Mouse (Mus musculus) layer of hippocampus, adult 8-10 months (tissue): ENCODE measurements around the gene Hist1h4j. TPM values are rescaled to one million over a fixed set of nuclear protein-coding genes. Genes with fewer than 3 reads are reported as not detected.
A peak's percentile ranks its signal among the peaks of the same experiment; 100 is the strongest.
"Not testable (repeated sequence)": the region's sequence is repeated elsewhere in the genome, so short reads cannot be mapped to it uniquely, and the experiment has no call there.

Experiments
- DNase-seq, 2 experiments: peaks; one replicate each; pipeline ENCODE4 v3.0.0; 2022; ENCODE audit warnings: low spot score in 2 of 2
- total RNA-seq, 4 experiments: library from RNA; stranded (reverse); gene quantifications; 2 replicates each; pipeline ENCODE4 v1.2.4; 2022

Hist1h4j gene
- 10 to 100 TPM; 11.6 to 17.1 (median 13.7) TPM for total RNA-seq

GRCm38 (mm10) chr13:21734906-21735767 lies at the start of gene Hist1h4j:
Hist1h4j (plus strand) TSS chr13:21735064.
- peak; percentile 70 to 77 for DNase-seq

DNA sequence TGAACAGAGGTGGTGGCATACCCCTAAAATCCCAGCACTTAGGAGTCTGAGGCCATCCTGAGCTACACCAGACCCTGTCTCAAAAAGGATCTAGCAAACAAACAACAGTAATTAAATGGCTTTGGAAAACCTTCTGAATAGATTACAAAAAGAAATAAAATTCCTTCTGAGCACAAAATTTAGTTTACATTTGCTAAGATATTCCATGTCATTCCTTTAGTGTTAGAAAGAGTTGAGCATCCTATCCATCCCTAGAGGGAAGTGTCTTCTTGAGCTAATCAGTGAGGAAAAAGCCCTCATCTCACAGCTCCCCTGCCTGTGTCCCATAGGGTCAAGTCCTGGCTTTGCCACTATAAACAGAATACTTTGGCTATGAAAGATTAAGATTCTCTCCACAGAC lies 37.1 kb upstream of the Hist1h4j start, which contains the start of gene Olfr1359:
Olfr1359 (plus strand) TSS at position 301 of the 400 bp plus-strand sequence.
- DNase-seq = no peak

GRCm38 (mm10) chr13:21706669-21707068 lies 28.2 kb upstream of the Hist1h4j start:
- no peak for DNase-seq

- peak; percentile 74 to 89 for DNase-seq
These were observed 24.7 kb upstream of the Hist1h4j start for GRCm38 (mm10) chr13:21710031-21710711.

DNA sequence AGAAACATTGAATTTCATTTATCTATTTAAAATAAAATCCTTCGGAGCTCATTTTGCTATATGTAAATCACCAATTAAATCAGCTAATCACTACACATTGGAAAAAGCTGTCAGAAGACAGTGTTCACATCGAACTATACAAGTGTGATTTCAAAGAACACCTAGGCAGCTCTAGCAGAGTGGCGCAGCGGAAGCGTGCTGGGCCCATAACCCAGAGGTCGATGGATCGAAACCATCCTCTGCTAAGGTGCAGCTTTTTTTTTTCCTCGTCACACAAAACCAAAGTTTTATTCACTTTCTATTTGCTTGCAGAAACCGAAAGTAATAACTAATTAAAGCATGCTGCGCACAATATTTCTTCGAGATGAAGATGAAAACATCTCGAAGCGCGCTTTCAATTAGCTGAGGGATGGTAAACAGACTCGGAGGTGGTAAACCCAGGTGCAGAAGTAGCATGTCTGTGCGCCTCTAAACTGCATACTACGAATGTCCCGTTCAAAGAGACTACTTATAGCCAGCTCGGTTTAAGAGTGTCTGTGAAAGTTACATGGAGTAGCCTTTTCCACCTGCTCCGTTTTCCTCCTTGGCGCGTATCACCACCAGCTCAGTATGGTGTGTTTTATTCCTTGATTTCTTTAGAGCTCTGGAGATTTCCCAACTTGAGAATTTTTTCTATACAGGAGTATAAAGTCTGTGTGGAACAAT lies 23.9 kb upstream of the Hist1h4j start:
- peak; percentile 65 to 88 for DNase-seq

- DNase-seq = no peak
These were observed 23.2 kb upstream of the Hist1h4j start for GRCm38 (mm10) chr13:21711698-21712097.

DNA sequence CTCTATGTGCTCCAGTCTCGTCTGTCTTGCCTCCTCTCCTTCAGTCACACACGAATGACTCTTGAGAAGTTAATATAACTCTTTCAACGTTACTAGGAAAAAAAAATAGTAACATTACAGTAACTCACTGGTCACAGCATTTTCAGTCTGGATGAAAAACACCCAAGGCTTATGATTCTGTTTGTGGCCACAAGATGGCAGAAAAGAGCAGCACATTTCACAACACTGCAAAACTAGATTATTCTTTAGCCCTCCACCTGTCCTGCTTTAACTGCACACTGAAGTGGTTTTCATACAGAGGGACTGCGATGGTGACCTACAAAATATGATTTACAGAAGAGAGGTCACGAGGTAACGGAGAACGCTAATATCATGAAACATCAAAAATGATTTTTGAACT lies 20.1 kb upstream of the Hist1h4j start:
- peak; percentile 38 to 68 for DNase-seq

DNA sequence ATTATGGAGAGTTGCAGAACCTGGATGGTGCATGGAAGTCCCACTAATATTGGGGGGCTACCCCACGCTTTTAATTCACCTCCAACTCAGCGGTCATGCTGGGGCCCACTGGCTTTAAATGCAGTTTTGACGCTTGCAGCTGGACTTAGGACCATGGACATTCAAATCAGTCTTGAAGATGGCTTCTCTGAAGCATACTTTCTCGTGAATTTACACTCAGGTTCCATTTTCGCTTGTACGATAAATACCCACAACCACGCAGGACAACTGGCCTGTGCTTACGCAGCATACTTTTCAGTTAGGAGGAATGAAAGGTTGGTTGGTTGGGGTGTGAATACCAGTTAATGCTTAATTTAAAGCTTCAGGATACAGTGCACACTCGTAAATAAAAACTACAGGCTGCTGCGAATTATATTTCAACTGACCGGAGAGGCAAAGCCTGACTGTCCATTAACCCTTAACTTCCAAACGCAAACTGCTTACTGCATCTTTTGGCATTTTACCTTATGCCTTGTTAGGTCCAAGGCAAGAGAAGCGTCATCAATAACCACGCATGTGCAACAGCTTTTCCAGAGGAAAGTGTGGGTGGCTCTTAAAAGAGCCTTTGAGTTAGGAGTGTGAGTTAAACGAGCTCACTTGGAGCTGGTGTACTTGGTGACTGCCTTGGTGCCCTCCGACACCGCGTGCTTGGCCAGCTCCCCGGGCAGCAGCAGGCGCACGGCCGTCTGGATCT lies 19.6 kb upstream of the Hist1h4j start:
- DNase-seq = no peak

DNA sequence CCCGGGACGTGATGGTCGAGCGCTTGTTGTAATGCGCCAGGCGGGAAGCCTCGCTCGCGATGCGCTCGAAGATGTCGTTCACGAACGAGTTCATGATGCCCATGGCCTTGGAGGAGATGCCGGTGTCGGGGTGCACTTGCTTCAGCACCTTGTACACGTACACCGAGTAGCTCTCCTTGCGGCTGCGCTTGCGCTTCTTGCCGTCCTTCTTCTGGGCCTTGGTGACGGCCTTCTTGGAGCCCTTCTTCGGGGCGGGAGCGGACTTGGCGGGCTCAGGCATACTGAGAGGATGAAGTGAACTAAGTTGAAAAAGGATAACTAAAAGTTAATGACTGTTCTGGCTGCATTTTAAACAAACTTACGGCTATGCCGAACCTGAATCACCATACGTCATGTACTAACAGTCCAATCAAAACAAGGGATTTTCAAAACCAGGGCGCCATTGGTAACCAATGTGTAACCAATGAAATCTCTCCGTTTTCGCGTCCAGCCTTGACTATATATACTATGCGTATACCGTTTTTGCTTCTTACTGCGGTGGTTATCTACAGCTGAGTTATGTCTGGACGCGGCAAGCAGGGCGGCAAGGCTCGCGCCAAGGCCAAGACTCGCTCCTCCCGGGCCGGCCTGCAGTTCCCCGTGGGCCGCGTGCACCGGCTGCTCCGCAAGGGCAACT lies 18.9 kb upstream of the Hist1h4j start, which contains the start of the genes Hist1h2bl and Hist1h2ai:
Hist1h2bl (minus strand) TSS at position 280 of the 676 bp plus-strand sequence.
Hist1h2ai (plus strand) TSS at position 559 of the 676 bp plus-strand sequence.
- peak; percentile 86 to 92 for DNase-seq

- DNase-seq = not testable (repeated sequence)
These were observed 18.1 kb upstream of the Hist1h4j start for GRCm38 (mm10) chr13:21716540-21717391.

DNA sequence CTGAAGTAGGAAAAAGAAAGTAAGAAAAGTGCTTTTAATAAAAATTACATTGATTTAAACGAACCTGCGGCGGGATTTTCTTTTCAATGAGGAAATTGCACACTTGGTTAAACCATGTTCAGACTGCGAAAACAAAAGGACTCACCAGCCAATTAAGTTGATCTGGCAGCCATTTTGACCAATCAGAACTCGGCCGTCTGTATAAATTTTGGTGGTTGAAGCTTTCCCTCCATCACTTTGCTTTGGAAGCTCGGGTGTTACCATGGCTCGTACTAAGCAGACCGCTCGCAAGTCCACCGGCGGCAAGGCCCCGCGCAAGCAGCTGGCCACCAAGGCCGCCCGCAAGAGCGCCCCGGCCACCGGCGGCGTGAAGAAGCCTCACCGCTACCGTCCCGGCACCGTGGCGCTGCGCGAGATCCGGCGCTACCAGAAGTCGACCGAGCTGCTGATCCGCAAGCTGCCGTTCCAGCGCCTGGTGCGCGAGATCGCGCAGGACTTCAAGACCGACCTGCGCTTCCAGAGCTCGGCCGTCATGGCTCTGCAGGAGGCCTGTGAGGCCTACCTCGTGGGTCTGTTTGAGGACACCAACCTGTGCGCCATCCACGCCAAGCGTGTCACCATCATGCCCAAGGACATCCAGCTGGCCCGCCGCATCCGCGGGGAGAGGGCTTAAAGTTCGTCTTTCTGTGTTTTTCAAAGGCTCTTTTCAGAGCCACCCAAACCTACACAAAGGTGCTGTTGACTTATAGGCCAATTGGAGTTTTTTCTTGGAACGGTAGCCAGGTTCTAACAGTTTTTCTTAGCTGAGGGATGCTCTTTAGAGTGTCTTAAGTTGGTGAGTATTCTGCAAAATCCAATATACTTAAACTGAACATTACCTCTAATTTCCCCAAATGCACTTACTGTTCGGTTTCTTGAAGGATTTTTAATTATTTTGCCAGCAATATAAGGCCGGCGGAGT lies 17.2 kb upstream of the Hist1h4j start, which contains the start of gene Hist1h3h:
Hist1h3h (plus strand) TSS at position 263 of the 961 bp plus-strand sequence.
- DNase-seq = peak; percentile 86 to 92

GRCm38 (mm10) chr13:21718381-21719080 lies 16.3 kb upstream of the Hist1h4j start:
- no peak for DNase-seq

DNA sequence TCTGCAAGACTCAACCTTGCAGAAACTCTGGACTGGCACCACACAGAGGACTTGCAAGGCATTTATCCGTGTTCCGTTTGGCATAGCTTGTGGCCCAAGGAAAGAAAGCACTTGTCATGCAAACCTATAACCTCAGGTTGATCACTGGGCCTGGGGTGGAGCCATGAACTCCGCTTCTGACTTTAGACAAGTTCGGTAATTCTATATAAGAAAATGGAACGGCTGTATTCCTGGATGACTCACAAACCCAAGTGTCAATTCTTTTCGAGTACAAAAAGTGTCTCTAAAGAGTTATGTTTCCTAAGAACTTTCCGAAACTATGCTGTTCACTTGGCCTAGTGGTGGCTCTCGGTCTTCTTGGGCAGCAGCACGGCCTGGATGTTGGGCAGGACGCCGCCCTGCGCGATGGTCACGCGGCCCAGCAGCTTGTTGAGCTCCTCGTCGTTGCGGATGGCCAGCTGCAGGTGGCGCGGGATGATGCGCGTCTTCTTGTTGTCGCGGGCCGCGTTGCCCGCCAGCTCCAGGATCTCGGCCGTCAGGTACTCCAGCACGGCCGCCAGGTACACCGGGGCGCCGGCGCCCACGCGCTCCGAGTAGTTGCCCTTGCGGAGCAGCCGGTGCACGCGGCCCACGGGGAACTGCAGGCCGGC lies 13.6 kb upstream of the Hist1h4j start:
- DNase-seq = not testable (repeated sequence)

- DNase-seq = peak; percentile 60 to 65
These were observed 13.0 kb upstream of the Hist1h4j start, which contains the start of gene Hist1h2bm for GRCm38 (mm10) chr13:21721757-21722372. Hist1h2bm (plus strand) TSS chr13:21722044.

- no peak for DNase-seq
These were observed 12.4 kb upstream of the Hist1h4j start for GRCm38 (mm10) chr13:21722373-21722925.
